ENCODE assay signal across 23 mouse cellular contexts in genomic region chr10:71300161-71300560, GRCm38 (mm10). TPM values are rescaled to one million over a fixed set of nuclear protein-coding genes. Genes with fewer than 3 reads are reported as not detected.
DNase-seq lines count a peak whose midpoint lies in the region; ATAC-seq and TF ChIP-seq lines count a peak whose summit lies in the region.
"Had no signal": no experiment of that assay in that cellular context is flagged by ENCODE, and none has a peak within 500 bp of the region (broad histone marks: within the 10 kb centered on the region; RNA-seq: fewer than 3 reads in every experiment).

No protein-coding gene starts in this region.

- H3K4me3 ChIP-seq in cerebellum, adult 2 months (replicated peaks; ENCODE audit: insufficient read depth, low read depth, low read length), result peak overlapping the region; percentile 34
- no peak overlapping the region for H3K4me3 ChIP-seq in intestine, embryonic 16.5 days (ENCODE audit: low read length)
- H3K4me3 ChIP-seq: embryonic facial prominence, embryonic 12.5 days; erythroblast, embryonic 14.5 days; forebrain, embryonic 13.5 days; left cerebral cortex, adult 2 months; limb, embryonic 10.5 days; liver, embryonic 15.5 days; lung, embryonic 15.5 days; megakaryocyte, embryonic 14.5 days had no signal

- peak; percentile 27 for DNase-seq in cerebellum, adult 11 months
- DNase-seq in cerebellum, adult 2 months, result peak; percentile 58 to 69
- DNase-seq in cerebellum, postnatal 25 days, result peak; percentile 50 to 66
- DNase-seq in thymus, postnatal 14 days, result peak; percentile 40
- DNase-seq in urinary bladder, postnatal 4 days (ENCODE audit: low spot score in 2 of 2), result no peak
- no peak for DNase-seq in layer of hippocampus, adult 8-10 months (ENCODE audit: low spot score in 2 of 2)
- DNase-seq: adrenal gland, postnatal 36 days; kidney, postnatal 36 days; liver; lung, postnatal 36 days; midbrain, embryonic 14.5 days; right cerebral cortex, postnatal 14 days had no signal

- no peak for TF ChIP-seq CTCF in cerebellum, adult 2 months (IDR thresholded peaks at IDR 0.05; ENCODE audit: borderline replicate concordance, insufficient read depth, low read depth, low read length)

- WGBS in cerebellum, adult 2 months, result 41% methylated on average over 16 of the region's 16 CpGs
- WGBS in intestine, embryonic 16.5 days, result 74% methylated on average over 16 of the region's 16 CpGs

- ATAC-seq in intestine, embryonic 16.5 days, result no peak
- ATAC-seq: forebrain, embryonic 13.5 days; hindbrain, embryonic 16.5 days; intestine, postnatal 0 days had no signal

- H3K4me2 ChIP-seq in intestine, embryonic 16.5 days (ENCODE audit: low read depth, low read length), result no peak overlapping the region
- H3K4me2 ChIP-seq: embryonic facial prominence, embryonic 12.5 days; forebrain, embryonic 13.5 days; liver, embryonic 15.5 days; lung, embryonic 15.5 days had no signal

- no peak overlapping the region for H3K27ac ChIP-seq in cerebellum, adult 2 months (ENCODE audit: insufficient read depth, low read length)
- H3K27ac ChIP-seq in intestine, embryonic 16.5 days (ENCODE audit: low read length), result no peak overlapping the region
- H3K27ac ChIP-seq: embryonic facial prominence, embryonic 12.5 days; forebrain, embryonic 13.5 days; left cerebral cortex, adult 2 months; limb, embryonic 10.5 days; liver, embryonic 15.5 days; lung, embryonic 15.5 days had no signal

- TF ChIP-seq POLR2A in cerebellum, adult 2 months (IDR thresholded peaks at IDR 0.05; ENCODE audit: borderline replicate concordance, insufficient read depth, low read length), result no peak

- no peaks in the 10 kb centered on the region for H3K9me3 ChIP-seq in intestine, embryonic 16.5 days (ENCODE audit: control insufficient read depth, low read length)
- H3K9me3 ChIP-seq: embryonic facial prominence, embryonic 12.5 days; forebrain, embryonic 13.5 days; limb, embryonic 10.5 days; liver, embryonic 15.5 days; lung, embryonic 15.5 days; megakaryocyte, embryonic 14.5 days had no signal

- H3K27me3 ChIP-seq in cerebellum, adult 2 months (ENCODE audit: control insufficient read depth, insufficient read depth, low read length), result no peaks in the 10 kb centered on the region
- H3K27me3 ChIP-seq in intestine, embryonic 16.5 days (replicated peaks; ENCODE audit: control insufficient read depth, insufficient read depth, low read length), result no peaks in the 10 kb centered on the region
- H3K27me3 ChIP-seq: embryonic facial prominence, embryonic 12.5 days; forebrain, embryonic 13.5 days; liver, embryonic 15.5 days; lung, embryonic 15.5 days had no signal

- no peak overlapping the region for H3K9ac ChIP-seq in intestine, embryonic 16.5 days (ENCODE audit: low read depth, low read length)
- H3K9ac ChIP-seq: embryonic facial prominence, embryonic 12.5 days; forebrain, embryonic 13.5 days; liver, embryonic 15.5 days; lung, embryonic 15.5 days had no signal

- no peaks in the 10 kb centered on the region for H3K36me3 ChIP-seq in intestine, embryonic 16.5 days (ENCODE audit: control insufficient read depth, insufficient read depth, low read length)
- H3K36me3 ChIP-seq: embryonic facial prominence, embryonic 12.5 days; limb, embryonic 10.5 days; liver, embryonic 15.5 days; lung, embryonic 15.5 days had no signal

- H3K4me1 ChIP-seq in cerebellum, adult 2 months (ENCODE audit: control insufficient read depth, insufficient read depth, low read length), result no peaks in the 10 kb centered on the region; the same call in none of the 2 replicates
- no peaks in the 10 kb centered on the region for H3K4me1 ChIP-seq in intestine, embryonic 16.5 days (ENCODE audit: control insufficient read depth, insufficient read depth, low read length)
- H3K4me1 ChIP-seq: embryonic facial prominence, embryonic 12.5 days; forebrain, embryonic 13.5 days; limb, embryonic 10.5 days; liver, embryonic 15.5 days; lung, embryonic 15.5 days had no signal

RNA-seq across cellular contexts. Expression of gene Ube2d1, which starts 15.1 kb away (rescaled TPM):
- 123 and 127 TPM in 2 replicates for polyA plus RNA-seq in cerebellum, adult 2 months (2012; rRNA removed)
- 43.7 and 45.0 TPM in 2 replicates for polyA plus RNA-seq in intestine, embryonic 16.5 days (2015; fragmentation: Nextera tagmentation; extraction: Ambion mirVana)
- total RNA-seq in layer of hippocampus, adult 8-10 months (2022), result 10 to 100 TPM; 48.3 to 51.1 (median 49.1) TPM
- polyA plus RNA-seq: erythroblast, embryonic 14.5 days had no signal

RNA-seq across cellular contexts. Expression of gene Cisd1, which starts 44.6 kb away (rescaled TPM):
- 210 and 212 TPM in 2 replicates for polyA plus RNA-seq in cerebellum, adult 2 months (2012; rRNA removed)
- 125 and 134 TPM in 2 replicates for polyA plus RNA-seq in intestine, embryonic 16.5 days (2015; fragmentation: Nextera tagmentation; extraction: Ambion mirVana)
- 100 to 1,000 TPM; 117 to 140 (median 130) TPM for total RNA-seq in layer of hippocampus, adult 8-10 months (2022)

RNA-seq across cellular contexts. Expression of gene Ipmk, which starts 47.4 kb away (rescaled TPM):
- polyA plus RNA-seq in cerebellum, adult 2 months (2012; rRNA removed), result 16.9 and 17.5 TPM in 2 replicates
- 25.4 and 32.6 TPM in 2 replicates for polyA plus RNA-seq in intestine, embryonic 16.5 days (2015; fragmentation: Nextera tagmentation; extraction: Ambion mirVana)
- 10 to 100 TPM; 35.0 to 41.8 (median 37.4) TPM for total RNA-seq in layer of hippocampus, adult 8-10 months (2022)

Comparison
In these comparisons a context has a peak if more than half of its experiments do, and no peak if none do; other contexts are left out.
1. DNase-seq: peak in cerebellum, adult 11 months (single experiment), cerebellum, adult 2 months (2 of 2), cerebellum, postnatal 25 days (2 of 2) and thymus, postnatal 14 days (single experiment); none in urinary bladder, postnatal 4 days (0 of 2) and layer of hippocampus, adult 8-10 months (0 of 2).